Mouse (Mus musculus): ENCODE measurements at regions not wholly inside any gene's neighbourhood (a gene's known extent, or its start where the extent isn't known, plus 50 kb on each side); places are given as distances from the start of the nearest gene placed in this dataset.

DNA sequence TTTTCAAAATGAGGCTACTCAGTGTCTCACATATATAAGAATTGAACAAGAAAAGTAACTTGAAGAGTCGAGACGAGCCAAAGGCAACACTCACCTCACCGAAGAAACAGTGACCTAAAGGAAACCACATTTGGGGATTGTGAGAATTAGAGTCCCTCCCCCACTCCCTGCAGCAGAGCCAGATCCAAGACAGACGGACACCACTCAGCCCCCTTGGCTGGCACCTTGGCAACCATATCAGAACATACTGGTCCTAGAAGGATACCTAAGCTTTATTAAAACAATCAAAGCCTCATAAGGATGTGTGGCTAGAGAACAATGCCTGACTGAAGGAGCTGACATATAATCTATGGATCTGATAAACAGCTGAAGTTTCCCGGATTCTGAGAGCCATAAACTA lies 112.5 kb downstream of the Atp6v1g3 start:
- Histone ChIP-seq H3K36me3 (replicated peaks) (no peaks in the 10 kb centered on the region), H3K9ac (no peak overlapping the region), H3K4me3 (replicated peaks) (no peak overlapping the region), H3K27ac (peak overlapping the region; percentile 71), H3K9me3 (no peaks in the 10 kb centered on the region), H3K27me3 (no peaks in the 10 kb centered on the region), H3K4me2 (no peak overlapping the region), H3K4me1 (peaks cover 16% of the 10 kb centered on the region)
- WGBS: 66% methylated on average over 5 of the region's 5 CpGs
- ATAC-seq (ENCODE audit: low FRiP score): peak; percentile 52

DNA sequence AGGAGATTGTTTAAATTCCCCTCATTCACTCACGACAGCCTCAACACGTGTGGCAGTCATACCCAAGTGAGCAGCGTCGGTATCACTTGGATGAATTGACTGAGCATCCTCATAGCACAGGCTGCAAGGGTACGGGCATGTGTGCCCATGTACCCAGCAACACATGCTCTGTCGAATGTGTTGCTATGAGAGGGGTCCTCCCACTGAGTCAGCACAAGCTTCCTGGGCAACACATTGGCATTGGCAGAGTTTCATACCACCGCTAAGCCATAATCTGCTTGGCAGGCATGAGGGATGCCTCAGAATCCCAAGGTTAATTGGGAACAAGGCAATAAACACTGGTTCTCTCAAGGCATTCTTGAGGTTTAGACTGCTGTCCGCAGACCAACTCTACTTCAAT lies 115.1 kb downstream of the Atp6v1g3 start:
- ATAC-seq (ENCODE audit: low FRiP score): no peak
- no peak overlapping the region for H3K4me3 ChIP-seq (replicated peaks)
- WGBS: 91% methylated on average over 8 of the region's 8 CpGs
- no peak overlapping the region for H3K4me2 ChIP-seq
- H3K36me3 ChIP-seq (replicated peaks): no peaks in the 10 kb centered on the region
- H3K9ac ChIP-seq: no peak overlapping the region
- H3K27me3 ChIP-seq: no peaks in the 10 kb centered on the region
- H3K9me3 ChIP-seq: no peaks in the 10 kb centered on the region
- no peak overlapping the region for H3K27ac ChIP-seq
- H3K4me1 ChIP-seq: peaks cover 16% of the 10 kb centered on the region

DNA sequence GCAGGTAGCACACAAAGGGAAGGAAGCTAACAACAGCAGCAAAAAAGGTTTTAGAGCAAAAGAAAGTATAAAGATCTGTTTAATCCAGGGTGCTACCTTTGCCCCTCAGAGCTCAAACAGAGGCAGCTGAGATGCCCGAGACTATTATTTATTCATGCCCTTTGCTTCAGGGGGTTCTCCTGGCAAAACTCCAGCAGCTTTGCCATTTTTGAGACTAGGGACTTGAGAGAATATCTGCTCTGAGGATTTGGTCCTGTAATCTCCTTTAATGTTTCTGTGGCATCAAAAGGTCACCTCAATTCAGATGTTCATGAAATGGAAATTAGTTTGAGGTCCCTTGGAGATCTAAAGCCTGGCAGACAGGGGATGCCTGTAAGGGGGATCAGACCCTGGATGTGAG lies 116.1 kb downstream of the Atp6v1g3 start:
- ATAC-seq (ENCODE audit: low FRiP score): no peak
- Histone ChIP-seq H3K4me2 (no peak overlapping the region), H3K27ac (no peak overlapping the region), H3K36me3 (replicated peaks) (no peaks in the 10 kb centered on the region), H3K9me3 (no peaks in the 10 kb centered on the region), H3K27me3 (no peaks in the 10 kb centered on the region), H3K4me1 (peaks cover 14% of the 10 kb centered on the region), H3K9ac (no peak overlapping the region), H3K4me3 (replicated peaks) (no peak overlapping the region)
- WGBS: 66% methylated on average over 1 of the region's 1 CpGs

DNA sequence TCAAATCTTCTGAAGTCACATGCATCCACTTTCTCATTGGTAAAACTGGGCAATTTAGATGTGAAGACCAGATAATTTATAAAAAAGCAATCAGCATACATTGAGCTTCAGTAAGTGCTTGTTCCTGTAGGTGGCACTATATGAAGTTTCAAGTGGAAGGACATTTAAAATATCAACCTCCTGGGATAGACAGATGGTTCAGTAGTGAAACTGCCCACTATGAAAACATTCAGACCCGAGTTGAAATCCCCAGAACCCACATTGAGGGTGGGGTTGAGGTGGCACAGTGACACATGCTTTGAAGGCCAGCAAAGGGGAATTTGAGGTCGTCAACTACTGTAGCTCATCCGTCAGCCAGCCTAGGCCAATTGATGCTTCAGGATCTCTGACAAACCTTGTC lies 145.1 kb downstream of the Atp6v1g3 start:
- WGBS: 76% methylated on average over 3 of the region's 3 CpGs
- no peak for ATAC-seq (ENCODE audit: low FRiP score)
- no peak overlapping the region for H3K9ac ChIP-seq

DNA sequence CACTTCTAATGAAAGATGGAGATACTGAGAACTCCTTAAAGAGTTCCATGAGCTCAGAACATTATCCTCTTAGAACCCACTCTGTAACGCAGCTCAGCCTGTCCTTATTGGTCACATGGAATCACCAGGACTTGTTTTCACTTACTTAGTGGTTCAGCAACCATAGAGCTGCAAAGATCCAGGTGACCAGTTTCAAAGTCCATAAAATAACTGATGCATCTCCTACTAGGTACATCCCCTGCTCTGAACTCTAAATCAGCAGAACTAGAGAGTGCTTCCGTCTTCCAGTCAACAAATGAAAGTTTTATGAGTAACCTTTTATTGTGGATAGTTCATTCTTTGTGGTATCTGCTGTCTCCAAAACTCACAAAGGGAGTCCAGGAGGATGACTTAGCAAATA lies 153.9 kb downstream of the Atp6v1g3 start:
- Histone ChIP-seq H3K27me3 (no peaks in the 10 kb centered on the region), H3K4me1 (no peaks in the 10 kb centered on the region), H3K9me3 (no peaks in the 10 kb centered on the region), H3K4me3 (replicated peaks) (no peak overlapping the region), H3K9ac (no peak overlapping the region), H3K36me3 (replicated peaks) (no peaks in the 10 kb centered on the region), H3K4me2 (no peak overlapping the region), H3K27ac (no peak overlapping the region)
- no peak for ATAC-seq (ENCODE audit: low FRiP score)
- WGBS: 88% methylated on average over 2 of the region's 2 CpGs

More for the DNA sequence above, 145.1 kb downstream of the Atp6v1g3 start:
- H3K4me1 ChIP-seq: peaks cover 4% of the 10 kb centered on the region; the same call in 1 of the 2 replicates
- no peaks in the 10 kb centered on the region for H3K9me3 ChIP-seq
- H3K27me3 ChIP-seq: no peaks in the 10 kb centered on the region
- H3K36me3 ChIP-seq (replicated peaks): no peaks in the 10 kb centered on the region
- H3K4me3 ChIP-seq (replicated peaks): no peak overlapping the region
- no peak overlapping the region for H3K4me2 ChIP-seq
- H3K27ac ChIP-seq: no peak overlapping the region
